Comparison of ENCODE assay signal across 9 mouse cellular contexts in the genomic region with DNA sequence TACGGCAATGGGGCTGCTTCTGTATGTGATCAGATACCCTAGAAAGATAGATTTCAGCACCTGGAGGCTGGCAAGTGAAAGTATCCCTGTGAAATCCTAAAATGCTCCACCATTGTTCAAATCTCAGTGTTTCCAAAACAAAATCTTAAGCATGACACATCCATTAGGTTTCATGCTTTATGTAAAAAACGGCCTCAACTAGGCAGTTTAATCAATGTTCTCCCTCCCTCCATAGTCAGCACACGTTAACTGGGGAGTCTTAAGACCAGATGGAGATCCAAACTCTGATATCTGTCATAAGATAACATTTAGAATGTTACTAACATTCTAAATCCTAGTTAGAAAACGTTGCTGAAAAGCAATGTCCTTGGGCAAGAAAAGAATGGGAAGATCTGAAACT. TPM values are rescaled to one million over a fixed set of nuclear protein-coding genes. Genes with fewer than 3 reads are reported as not detected.
DNase-seq lines count a peak whose midpoint lies in the region; ATAC-seq and TF ChIP-seq lines count a peak whose summit lies in the region.
"Had no signal": no experiment of that assay in that cellular context is flagged by ENCODE, and none has a peak within 500 bp of the region (broad histone marks: within the 10 kb centered on the region; RNA-seq: fewer than 3 reads in every experiment).

No protein-coding gene starts in this region.

- H3K27ac ChIP-seq in kidney, adult 2 months (ENCODE audit: insufficient read depth, low read depth, low read length), result no peak overlapping the region
- H3K27ac ChIP-seq in hindbrain, embryonic 13.5 days, result peak overlapping the region; percentile 100
- peak overlapping the region; percentile 100 for H3K27ac ChIP-seq in midbrain, embryonic 14.5 days (replicated peaks; ENCODE audit: low read depth, low read length)

- peak overlapping the region; percentile 71 for H3K4me2 ChIP-seq in hindbrain, embryonic 13.5 days
- peak overlapping the region; percentile 77 for H3K4me2 ChIP-seq in midbrain, embryonic 14.5 days (ENCODE audit: low read length)

- TF ChIP-seq POLR2A in kidney, adult 2 months (IDR thresholded peaks at IDR 0.05; ENCODE audit: low read depth, low read length), result no peak

- no peaks in the 10 kb centered on the region for H3K36me3 ChIP-seq in kidney, adult 2 months (ENCODE audit: control insufficient read depth, insufficient read depth, low read length)
- peaks cover 12% of the 10 kb centered on the region for H3K36me3 ChIP-seq in hindbrain, embryonic 13.5 days
- H3K36me3 ChIP-seq in midbrain, embryonic 14.5 days (ENCODE audit: control insufficient read depth, insufficient read depth, low read length), result no peaks in the 10 kb centered on the region; the same call in 1 of the 2 replicates

- 8% methylated on average over 4 of the region's 4 CpGs for WGBS in kidney, adult 2 months
- 17% methylated on average over 4 of the region's 4 CpGs for WGBS in hindbrain, embryonic 13.5 days
- WGBS in midbrain, embryonic 14.5 days, result 12% methylated on average over 4 of the region's 4 CpGs

- no peak for ATAC-seq in hindbrain, embryonic 13.5 days (ENCODE audit: low FRiP score)
- ATAC-seq in midbrain, embryonic 14.5 days (ENCODE audit: low FRiP score, low TSS enrichment), result no peak

- H3K9me3 ChIP-seq in hindbrain, embryonic 13.5 days, result no peaks in the 10 kb centered on the region
- H3K9me3 ChIP-seq in midbrain, embryonic 14.5 days (ENCODE audit: control insufficient read depth, low read length), result no peaks in the 10 kb centered on the region

- peak overlapping the region; percentile 100 for H3K9ac ChIP-seq in hindbrain, embryonic 13.5 days
- peak overlapping the region; percentile 100 for H3K9ac ChIP-seq in midbrain, embryonic 14.5 days (replicated peaks; ENCODE audit: low read length)

- H3K4me1 ChIP-seq in kidney, adult 2 months (ENCODE audit: control insufficient read depth, insufficient read depth, low read length), result no peaks in the 10 kb centered on the region; the same call in 1 of the 2 replicates
- H3K4me1 ChIP-seq in hindbrain, embryonic 13.5 days (replicated peaks), result peaks cover 34% of the 10 kb centered on the region
- H3K4me1 ChIP-seq in midbrain, embryonic 14.5 days (ENCODE audit: control insufficient read depth, insufficient read depth, low read length), result peaks cover 26% of the 10 kb centered on the region

- H3K27me3 ChIP-seq in kidney, adult 2 months (replicated peaks; ENCODE audit: control insufficient read depth, insufficient read depth, low read length), result no peaks in the 10 kb centered on the region; the same call in 1 of the 2 replicates
- H3K27me3 ChIP-seq in hindbrain, embryonic 13.5 days, result no peaks in the 10 kb centered on the region
- no peaks in the 10 kb centered on the region for H3K27me3 ChIP-seq in midbrain, embryonic 14.5 days (ENCODE audit: control insufficient read depth, insufficient read depth, low read length)

- TF ChIP-seq CTCF in kidney, adult 2 months (conservative IDR thresholded peaks at IDR 0.05; ENCODE audit: insufficient read depth, insufficient read length, low read depth, low read length), result no peak

- H3K4me3 ChIP-seq in kidney, adult 2 months (ENCODE audit: insufficient read depth, low read depth, low read length), result peak overlapping the region; percentile 69
- H3K4me3 ChIP-seq in hindbrain, embryonic 13.5 days, result peak overlapping the region; percentile 96
- peak overlapping the region; percentile 90 for H3K4me3 ChIP-seq in midbrain, embryonic 14.5 days (replicated peaks; ENCODE audit: low read depth, low read length)

- DNase-seq in kidney, adult 2 months, result no peak
- no peak for DNase-seq in kidney, adult 9 months
- DNase-seq in adipocyte (ENCODE audit: low spot score), result peak; percentile 12
- no peak for DNase-seq in midbrain, embryonic 14.5 days
- DNase-seq in c-Kit-positive CD71-positive TER-119-positive erythroid progenitor cells, embryonic 14.5 days (ENCODE audit: low spot score), result no peak
- no peak for DNase-seq in Muller cell, postnatal 12 days (ENCODE audit: inconsistent ontology term)
- no peak for DNase-seq in spleen, postnatal 4 days (ENCODE audit: low spot score in 2 of 2)
- DNase-seq: kidney, adult 18-20 months had no signal

RNA-seq across cellular contexts. Expression of gene Zfp292, which starts 0.9 kb away (rescaled TPM):
- polyA plus RNA-seq in kidney, adult 2 months (2012; rRNA removed), result 1.5 and 1.9 TPM in 2 replicates
- polyA plus RNA-seq in hindbrain, embryonic 13.5 days (2015; fragmentation: Nextera tagmentation; extraction: Ambion mirVana), result 32.6 and 32.7 TPM in 2 replicates
- 39.6 and 52.8 TPM in 2 replicates for polyA plus RNA-seq in midbrain, embryonic 14.5 days (2014; fragmentation: Nextera tagmentation; extraction: Ambion mirVana)

RNA-seq across cellular contexts. Expression of gene Cga, which starts 11.7 kb away (rescaled TPM):
- polyA plus RNA-seq in kidney, adult 2 months (2012; rRNA removed), result not detected in 2 replicates
- polyA plus RNA-seq in hindbrain, embryonic 13.5 days (2015; fragmentation: Nextera tagmentation; extraction: Ambion mirVana), result 0.50 TPM in 1 of 2 replicates, not detected in the other
- polyA plus RNA-seq in midbrain, embryonic 14.5 days (2014; fragmentation: Nextera tagmentation; extraction: Ambion mirVana), result not detected in 2 replicates

Comparison
In these comparisons a context has a peak if more than half of its experiments do, and no peak if none do; other contexts are left out.
1. RNA of gene Zfp292, which starts 0.9 kb away (polyA plus RNA-seq): 39.6 to 52.8 TPM in midbrain, embryonic 14.5 days and 32.6 to 32.7 TPM in hindbrain, embryonic 13.5 days; 1.5 to 1.9 TPM in kidney, adult 2 months; every median in the first group is over 10 times any median in the second.
2. Peak in every context shown above with its lines, with median percentiles within 50 percentile points of each other: H3K4me3 ChIP-seq.